Mouse (Mus musculus): Measurements from ENCODE around the gene Efcc1. TPM values are rescaled to one million over a fixed set of nuclear protein-coding genes. Genes with fewer than 3 reads are reported as not detected.

The Efcc1 gene
- under 1 TPM in 1 of 2 experiments, not detected in 1; 0.02 TPM for polyA plus RNA-seq (2012; fragmentation: generic; extraction: Trizol)

DNA sequence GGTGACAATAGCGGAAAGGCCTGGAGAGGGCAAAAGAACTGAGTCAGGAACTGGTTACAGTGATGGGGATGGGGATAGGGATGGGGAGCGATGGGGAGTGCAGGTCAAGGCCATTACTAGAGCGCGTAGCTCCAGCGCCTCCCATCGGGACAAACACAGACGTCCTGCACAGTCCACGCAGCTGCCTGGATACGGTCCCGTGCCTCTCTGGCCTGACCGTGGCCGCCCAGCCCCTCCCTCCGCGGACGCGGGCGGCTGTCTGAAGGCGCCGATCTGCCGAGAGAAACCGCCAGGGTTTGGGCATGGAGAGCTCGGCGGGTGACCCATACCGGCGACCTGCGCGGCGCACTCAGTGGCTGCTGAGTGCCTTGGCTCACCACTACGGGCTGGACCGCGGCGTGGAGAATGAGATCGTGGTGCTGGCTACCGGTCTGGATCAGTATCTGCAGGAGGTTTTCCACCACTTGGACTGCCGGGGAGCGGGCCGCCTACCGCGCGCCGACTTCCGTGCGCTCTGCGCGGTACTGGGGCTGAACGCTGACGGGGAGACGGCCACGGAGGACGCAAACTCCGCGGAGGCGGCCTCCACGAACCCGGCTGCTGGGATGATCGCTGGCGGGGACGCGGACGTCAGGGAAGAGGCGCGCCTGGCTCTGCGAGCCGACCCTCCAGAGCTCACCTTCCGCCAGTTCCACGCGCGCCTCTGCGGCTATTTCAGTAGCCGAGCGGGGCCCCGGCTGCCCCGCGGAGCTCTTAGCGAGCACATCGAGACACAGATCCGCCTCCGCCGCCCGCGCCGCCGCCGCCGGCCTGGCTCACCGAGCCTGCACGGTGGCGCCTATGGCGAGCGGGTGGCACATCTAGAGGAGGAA is at the start of gene Efcc1:
Gene Efcc1 (plus strand): TSS at position 279 of the 872 bp plus-strand sequence.

DNA sequence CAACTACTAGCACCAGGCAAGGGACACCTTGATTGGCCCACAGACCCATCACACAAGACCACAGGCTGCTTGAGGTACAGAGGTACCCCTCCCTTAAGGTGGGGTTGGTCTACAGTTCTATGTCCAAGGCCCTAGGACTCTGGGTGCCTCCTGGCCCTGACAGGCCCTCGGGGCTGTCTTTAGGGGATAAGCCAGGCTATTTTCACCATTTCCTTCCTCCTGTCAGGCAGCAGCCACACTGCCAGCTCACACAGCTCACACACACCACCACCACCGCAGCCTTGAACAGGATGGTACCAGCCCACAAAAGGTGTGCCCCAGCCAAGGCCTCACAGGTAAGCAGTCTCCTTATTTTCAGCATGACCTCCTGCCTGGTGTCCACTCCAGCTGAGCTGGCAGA is 47.2 kb downstream of the Efcc1 start, which contains the start of gene Gp9:
Gene Gp9 (plus strand): TSS at position 231 of the 400 bp plus-strand sequence.

Other genes with a start within 250 kb of the Efcc1 start
- under 1 TPM in 1 of 2 experiments, not detected in 1; 0.02 TPM for gene Arhgap25, start 197.6 kb upstream of the Efcc1 start, polyA plus RNA-seq (2012; fragmentation: generic; extraction: Trizol)
- 1 to 10 TPM in 1 of 2 experiments, not detected in 1; 1.2 TPM for gene Prokr1, start 140.1 kb upstream of the Efcc1 start, polyA plus RNA-seq (2012; fragmentation: generic; extraction: Trizol)
- 1 to 10 TPM; 1.2 to 7.8 TPM for gene Aplf, start 58.7 kb upstream of the Efcc1 start, polyA plus RNA-seq (2012; fragmentation: generic; extraction: Trizol)
- gene Gp9, start 47.2 kb downstream of the Efcc1 start, polyA plus RNA-seq (2012; fragmentation: generic; extraction: Trizol) = under 1 TPM in 1 of 2 experiments, not detected in 1; 0.15 TPM
- gene Rab43, start 81.3 kb downstream of the Efcc1 start, polyA plus RNA-seq (2012; fragmentation: generic; extraction: Trizol) = 10 to 100 TPM in 1 of 2 experiments, 1 to 10 TPM in 1; 5.5 to 18.3 TPM
- gene Gm45140, start 104.9 kb downstream of the Efcc1 start, polyA plus RNA-seq (2012; fragmentation: generic; extraction: Trizol) = 1 to 10 TPM in 1 of 2 experiments, under 1 TPM in 1; 0.55 to 1.0 TPM
- 10 to 100 TPM; 15.6 to 28.6 TPM for gene Isy1, start 107.9 kb downstream of the Efcc1 start, polyA plus RNA-seq (2012; fragmentation: generic; extraction: Trizol)
- 100 to 1,000 TPM in 1 of 2 experiments, 10 to 100 TPM in 1; 30.0 to 169 TPM for gene Cnbp, start 120.2 kb downstream of the Efcc1 start, polyA plus RNA-seq (2012; fragmentation: generic; extraction: Trizol)
- gene Copg1, start 156.9 kb downstream of the Efcc1 start, polyA plus RNA-seq (2012; fragmentation: generic; extraction: Trizol) = 100 to 1,000 TPM in 1 of 2 experiments, 10 to 100 TPM in 1; 46.1 to 126 TPM
- gene Hmces, start 183.1 kb downstream of the Efcc1 start, polyA plus RNA-seq (2012; fragmentation: generic; extraction: Trizol) = 10 to 100 TPM; 32.9 to 35.6 TPM